Mouse (Mus musculus): ENCODE measurements around the gene Cpeb4.
"Not testable (repeated sequence)": the region's sequence is repeated elsewhere in the genome, so short reads cannot be mapped to it uniquely, and the experiment has no call there.

Cpeb4 gene

DNA sequence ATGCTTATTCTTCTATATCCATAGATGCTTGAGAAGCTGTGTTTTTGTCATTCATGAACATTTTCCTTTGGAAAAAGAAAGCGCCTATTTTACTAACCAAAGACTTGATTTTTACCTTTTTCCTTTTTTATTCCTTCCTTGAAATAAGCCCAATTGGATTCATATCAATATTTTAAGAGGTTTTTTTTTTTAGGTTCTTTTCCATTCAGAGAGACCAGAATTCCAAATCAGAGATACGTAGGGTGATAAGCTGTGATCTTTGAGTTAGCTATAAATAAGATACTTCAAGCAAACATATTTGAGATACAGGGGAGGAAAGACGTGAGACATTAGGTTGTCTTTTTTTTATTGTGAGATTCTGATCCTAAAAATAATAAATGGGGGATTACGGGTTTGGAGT is at the start of gene Cpeb4:
Gene Cpeb4, plus strand, starts transcription at position 301 of the 400 bp plus-strand sequence.
- no peak for ATAC-seq (ENCODE audit: low TSS enrichment)

DNA sequence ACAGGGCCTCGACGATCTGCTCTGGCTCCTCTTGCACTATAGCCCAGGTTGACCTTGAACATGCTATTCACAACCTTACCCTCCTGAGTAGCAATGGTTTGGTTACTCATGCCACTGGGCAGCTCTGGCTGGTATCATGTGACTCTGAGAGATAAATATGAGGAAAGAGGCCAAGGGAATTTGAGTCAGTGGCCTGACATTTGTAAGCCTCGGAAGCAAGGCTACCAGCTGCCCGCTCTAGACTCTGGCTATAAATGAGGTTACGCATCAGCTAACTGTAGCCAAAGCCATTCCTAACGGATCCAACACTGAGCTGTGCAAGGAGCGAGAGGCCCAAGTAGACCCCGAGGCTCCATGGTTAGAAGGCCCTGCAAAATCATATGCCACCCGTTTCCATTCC is 49.5 kb upstream of the Cpeb4 start:
- no peak for ATAC-seq (ENCODE audit: low TSS enrichment)

DNA sequence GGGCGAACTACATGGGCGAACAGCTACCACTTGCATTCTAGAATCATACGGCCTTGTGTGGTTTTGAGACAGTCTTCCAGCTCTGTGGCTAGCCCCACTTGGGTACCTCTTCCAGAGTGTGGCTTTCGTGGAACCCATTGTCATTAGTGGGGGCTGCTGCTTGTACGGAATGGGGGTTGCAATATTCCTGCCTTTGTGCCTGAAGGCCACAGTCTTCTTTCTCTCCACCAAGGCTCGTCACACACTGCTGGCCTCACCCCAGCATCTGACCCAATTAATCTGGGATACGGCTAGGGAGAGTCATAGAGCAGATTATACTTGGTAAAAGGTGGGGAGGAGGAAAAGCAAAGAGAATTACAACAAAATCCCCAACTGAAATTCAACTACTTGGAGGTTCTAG is 48.5 kb upstream of the Cpeb4 start:
- ATAC-seq (ENCODE audit: low TSS enrichment) = no peak

DNA sequence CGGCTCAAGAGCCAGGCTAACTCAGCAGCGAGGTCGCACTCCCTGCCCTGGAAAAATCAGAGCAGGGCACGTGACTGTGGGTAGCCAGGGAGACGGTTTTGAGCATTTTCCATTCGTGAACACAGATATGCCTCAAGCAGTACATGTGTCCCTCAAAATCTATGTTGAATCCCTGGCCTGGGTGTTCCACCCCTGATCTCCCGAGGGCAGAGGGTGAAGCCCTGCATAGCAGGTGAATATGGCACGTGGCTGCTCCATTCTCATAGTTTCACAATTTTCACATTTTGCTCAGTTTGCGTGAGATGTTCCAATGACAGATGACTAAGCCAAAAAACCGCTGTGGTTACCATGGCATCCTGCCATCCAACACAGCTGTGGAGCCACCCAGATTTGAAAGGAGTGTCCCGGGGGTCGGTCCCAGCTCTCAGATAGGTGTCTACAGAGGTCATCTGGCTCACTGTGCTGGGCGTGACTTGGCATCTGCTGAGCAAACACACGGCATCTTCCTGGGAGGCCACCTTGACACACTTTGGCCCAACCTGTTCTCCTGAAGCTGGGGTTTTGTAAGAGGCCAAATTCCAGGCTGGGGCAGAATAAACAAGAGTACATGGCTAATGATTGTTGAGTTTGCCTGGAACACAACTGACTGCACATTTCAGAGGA is 47.4 kb upstream of the Cpeb4 start:
- ATAC-seq (ENCODE audit: low TSS enrichment) = no peak

DNA sequence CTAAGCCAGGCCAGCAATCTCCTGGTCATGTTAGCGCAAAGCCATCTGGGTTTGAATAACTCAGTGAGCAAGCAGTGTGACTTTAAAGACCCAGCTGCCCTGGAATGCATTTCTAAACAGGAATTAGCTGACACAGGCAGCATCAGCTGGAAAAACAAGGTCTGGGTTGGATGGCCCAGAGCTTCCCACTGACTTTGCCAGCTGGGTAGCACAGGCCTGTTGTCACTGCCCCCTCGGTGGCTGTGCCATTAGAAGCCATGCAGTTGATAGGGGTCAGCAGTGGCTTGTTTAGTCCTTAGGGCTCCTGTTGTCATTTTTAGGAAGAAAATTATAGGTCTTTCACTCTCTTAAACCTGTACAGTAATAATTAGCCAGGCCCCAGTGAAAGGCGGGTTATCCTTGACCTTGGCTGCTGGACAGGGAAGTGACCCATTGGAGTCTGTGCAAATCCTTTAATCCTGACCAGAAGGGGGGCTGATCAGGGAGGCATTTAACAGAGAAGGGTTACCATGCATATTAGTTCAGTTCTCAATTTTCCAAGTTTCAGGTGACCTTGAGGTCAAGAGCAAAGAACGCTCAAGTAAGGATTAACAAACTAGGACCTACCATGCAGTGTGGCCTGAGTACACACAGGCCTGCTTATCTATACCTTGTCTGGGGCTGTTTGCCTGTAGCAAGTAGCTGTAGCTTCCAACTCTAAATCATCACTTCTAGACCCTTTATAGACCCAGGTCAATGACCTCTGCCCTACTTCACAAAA is 43.8 kb upstream of the Cpeb4 start:
- no peak for ATAC-seq (ENCODE audit: low TSS enrichment)

DNA sequence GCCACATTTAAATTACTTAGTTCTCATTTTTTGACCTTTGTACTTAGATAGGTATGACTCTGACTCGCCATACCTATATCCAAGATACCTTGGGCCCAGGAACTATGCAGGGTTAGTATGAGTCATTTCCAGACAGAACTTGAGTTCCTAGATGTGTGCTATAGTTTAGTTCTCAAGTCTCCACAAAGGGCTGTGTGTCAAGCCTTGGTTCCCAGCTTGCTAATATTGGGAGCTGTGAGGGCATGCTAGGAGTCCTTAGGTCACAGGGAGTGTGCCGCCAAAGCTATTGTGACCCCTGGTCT is 43.3 kb upstream of the Cpeb4 start:
- ATAC-seq (ENCODE audit: low TSS enrichment) = no peak

DNA sequence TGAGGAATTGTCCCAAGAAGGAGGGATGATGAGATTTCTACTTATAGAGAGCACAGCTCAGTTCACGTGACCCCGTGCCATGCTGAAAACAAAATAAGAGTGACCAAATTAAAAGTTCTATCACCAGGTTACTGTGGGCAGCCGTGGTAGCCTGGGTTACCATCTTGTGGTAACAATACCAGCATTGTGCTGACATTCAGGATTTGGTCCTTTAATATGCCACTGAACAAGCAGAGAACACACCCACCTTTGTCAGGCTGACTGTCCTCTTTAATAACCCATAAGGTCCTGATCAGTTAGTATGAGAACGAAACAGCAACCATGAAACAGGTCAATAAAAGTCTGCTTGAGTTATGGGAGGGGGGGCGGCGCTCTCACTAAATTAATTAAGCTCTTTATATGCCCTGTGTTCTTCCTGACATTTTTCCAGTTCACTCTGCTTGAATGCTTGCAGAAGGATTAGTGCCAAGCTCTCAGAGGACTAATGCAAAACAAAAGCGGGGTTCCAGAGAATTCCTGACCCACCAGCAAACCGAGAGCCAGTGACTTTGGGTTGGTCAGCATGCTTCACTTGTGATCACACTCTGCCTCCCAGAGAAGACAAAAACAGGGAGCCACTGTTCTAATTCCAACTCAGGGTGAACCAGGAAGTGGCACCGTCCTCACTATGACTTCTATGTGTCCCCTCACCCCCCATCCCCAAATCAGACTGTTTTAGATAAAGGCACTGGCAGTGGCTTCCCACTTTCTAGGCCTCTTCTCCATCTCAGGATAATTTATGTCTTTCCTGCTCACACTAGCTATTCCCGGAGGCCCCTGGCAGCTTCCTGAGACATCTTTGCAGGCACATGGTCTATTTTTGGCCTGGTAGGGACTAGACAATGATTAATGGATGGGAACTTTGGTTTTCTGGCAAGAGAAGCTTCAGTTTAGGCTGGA is 41.5 kb upstream of the Cpeb4 start:
- peak; percentile 75 for ATAC-seq (ENCODE audit: low TSS enrichment)

DNA sequence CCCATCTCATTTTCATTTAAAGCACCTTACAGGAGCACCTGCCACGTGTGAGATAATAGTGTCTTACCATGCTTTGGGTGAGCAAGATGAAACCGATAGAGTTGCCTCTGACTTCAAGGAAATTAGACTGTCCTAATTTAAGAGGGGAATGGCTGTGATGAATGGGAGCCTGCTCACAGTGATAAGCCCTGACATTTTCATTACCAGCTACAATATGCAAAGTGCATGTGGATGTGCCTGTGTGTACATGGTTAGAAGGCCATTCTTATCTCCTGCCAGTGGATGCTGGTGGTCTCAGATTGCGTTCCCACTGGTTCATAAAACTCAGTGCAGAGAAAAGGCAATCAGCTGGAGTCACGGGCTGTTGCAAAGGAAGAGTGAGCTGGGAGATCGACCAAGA is 40.6 kb upstream of the Cpeb4 start:
- no peak for ATAC-seq (ENCODE audit: low TSS enrichment)

DNA sequence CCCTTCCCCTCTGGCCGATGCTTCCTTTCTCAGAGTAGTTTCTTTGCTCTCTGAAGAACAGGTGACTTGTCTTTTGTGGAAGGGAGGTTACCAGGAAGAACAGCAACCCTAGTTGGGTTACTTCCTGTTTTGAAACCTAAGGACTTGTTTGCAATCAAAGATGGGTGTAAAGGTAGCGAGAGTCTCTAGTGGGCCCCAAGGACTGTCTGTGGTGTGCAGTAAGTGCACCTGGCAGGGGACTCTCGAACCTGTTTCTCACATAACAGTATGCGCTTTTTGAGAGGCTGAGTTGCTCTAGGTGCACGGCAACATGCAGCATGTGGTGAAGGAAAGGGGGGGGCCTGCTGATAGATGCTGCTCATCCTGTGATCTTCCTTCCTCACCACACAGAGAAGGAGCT is 40.0 kb upstream of the Cpeb4 start:
- ATAC-seq (ENCODE audit: low TSS enrichment) = no peak

DNA sequence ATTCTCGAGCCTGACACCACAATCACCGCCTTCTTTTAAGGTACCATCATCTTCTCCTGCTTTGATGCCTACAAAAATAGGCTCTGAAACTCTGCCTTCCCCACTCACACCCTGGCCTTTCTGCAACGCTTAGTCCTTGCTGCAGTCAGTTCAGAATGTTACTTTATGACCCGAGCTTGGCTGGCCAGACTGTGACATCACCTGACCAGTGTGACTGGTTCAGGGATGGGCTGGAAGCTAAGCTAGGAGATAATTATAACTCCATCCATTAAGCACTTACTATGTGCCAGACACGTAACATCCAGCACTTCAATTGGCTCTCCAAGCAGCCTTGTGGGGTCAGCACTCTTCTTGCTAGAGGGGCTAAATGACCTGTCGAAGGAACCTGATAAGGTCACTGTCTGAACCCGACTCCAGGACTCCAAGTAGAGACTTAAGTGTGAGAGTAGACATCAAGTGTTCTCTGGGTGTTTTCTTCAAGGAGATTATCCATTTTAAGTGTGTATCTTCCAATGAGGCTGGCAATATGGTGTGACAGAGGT is 39.5 kb upstream of the Cpeb4 start:
- no peak for ATAC-seq (ENCODE audit: low TSS enrichment)

DNA sequence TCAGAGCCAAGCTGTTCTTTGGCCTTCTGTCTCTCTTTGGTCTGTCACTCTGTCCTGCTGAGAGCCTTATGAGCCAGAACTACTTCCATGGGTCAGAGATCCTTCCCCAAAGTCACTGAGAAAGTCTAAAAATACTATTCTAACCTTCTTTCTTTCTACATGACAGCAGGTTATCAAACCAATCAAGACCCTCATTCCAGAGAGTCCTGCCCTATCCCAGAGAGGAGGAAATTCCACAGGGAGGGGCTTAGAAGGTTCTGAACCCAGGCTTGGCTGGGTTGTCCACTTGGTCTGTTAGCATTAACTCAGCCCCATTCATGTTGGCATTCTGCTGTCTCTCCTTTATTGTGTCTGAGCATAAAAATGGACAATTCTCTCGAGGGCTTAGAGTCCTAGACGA is 38.5 kb upstream of the Cpeb4 start:
- ATAC-seq (ENCODE audit: low TSS enrichment) = no peak

DNA sequence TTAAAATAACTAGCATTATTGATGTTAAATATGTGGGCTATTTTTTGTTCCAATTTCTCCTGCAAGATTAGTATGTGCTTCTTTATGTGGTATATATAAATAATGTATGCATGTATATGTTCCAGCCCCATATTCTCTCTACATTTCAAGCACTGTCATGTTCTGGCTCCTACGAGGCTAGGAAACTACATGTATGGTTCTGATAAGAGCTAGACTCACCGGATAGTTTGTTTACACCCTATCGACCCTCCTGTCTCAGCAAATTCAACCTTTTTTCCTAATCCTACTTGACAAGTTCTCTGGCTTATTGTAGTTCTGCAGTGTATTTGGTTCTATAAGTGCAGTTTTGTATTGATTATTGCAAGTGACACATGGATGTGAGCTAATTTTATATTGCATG is 36.7 kb upstream of the Cpeb4 start:
- no peak for ATAC-seq (ENCODE audit: low TSS enrichment)

DNA sequence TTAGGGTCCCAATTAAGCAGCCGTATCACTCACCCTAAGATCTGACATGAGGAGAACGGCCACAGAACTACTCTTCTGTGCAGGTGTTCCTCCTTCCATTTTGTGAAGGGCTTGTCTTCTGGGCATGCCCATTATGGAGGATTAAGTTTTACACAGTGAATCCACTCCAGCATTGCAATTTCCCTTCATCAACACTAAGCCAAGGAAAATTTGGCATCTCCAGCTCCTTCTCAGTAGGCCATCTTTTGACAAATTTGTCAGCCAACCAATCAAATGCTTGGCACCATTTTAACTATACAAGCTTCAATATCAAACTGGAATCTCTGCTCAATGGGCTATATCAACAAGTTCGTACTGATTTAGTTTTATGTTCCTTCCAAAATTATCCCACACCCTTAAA is 34.8 kb upstream of the Cpeb4 start:
- 0 out of 2 replicates have a peak, but pooled peaks have one; percentile 31 for ATAC-seq (ENCODE audit: low TSS enrichment)

DNA sequence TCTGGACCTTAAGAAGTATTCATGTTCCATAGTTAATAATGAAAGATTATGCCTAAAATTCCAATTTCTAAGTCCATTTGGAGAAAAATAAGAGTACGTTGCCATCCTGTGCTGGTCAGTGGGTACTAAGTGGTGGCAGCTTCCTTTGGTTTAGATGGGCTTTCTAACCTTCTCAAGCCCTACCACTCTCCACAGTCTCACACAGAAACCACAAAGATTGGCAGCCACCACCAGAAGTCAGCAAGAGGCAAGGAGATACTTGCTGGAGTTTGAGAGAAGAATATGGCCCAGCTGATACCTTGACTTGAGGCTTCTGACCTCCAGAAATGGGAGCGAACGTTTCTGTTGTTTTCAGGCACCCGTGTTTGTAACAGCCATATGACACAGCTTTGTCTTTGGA is 34.3 kb upstream of the Cpeb4 start:
- ATAC-seq (ENCODE audit: low TSS enrichment) = no peak

DNA sequence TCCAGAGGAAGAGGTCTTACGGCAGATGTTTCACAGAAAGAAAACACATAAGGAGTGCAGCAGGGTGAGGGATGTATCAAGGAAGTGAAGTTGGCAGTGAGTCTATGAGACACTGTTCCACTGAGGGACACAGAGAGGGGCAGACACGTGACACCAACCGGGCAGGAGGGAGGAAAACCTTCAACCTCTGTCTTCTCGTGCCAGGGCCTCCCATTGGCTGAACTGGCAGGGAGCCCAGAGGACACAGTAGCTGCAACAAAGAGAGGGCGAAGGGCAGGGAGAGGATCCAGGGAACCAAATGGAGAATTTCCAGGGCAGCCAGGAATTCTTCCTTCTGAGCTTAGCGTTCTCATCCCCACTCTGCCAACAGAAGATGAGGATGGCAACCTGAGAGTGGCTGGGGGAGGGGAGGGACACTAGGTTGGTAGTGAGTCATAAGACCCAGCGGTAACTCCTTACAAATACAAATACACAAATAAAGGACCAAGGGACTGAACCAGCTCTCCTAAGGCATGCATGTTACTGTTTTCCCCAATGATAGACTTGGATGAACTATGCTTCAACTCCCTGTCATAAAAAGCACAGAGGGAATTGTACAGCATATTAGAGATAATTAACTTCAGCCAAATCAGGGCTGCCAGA is 33.4 kb upstream of the Cpeb4 start:
- peak; percentile 55 for ATAC-seq (ENCODE audit: low TSS enrichment)

DNA sequence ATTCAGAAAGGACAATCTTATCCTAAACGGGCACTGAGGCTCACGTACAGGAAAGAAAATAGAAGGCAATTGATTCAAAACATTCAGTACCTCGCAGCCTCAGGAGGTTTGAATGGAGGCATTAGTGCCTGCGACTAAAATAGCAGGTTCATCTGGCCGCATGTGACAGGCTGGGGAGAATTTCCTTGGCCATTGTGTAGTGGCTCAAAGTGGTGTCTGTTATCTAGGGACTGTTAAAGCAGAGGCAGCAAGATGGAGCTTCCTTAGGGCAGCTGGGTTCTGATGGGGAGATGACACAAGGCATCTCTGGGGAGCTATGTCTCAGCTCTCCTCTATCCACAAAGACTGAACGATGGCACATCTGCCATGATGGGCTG is 32.9 kb upstream of the Cpeb4 start:
- ATAC-seq (ENCODE audit: low TSS enrichment) = 0 out of 2 replicates have a peak, but pooled peaks have one; percentile 9

DNA sequence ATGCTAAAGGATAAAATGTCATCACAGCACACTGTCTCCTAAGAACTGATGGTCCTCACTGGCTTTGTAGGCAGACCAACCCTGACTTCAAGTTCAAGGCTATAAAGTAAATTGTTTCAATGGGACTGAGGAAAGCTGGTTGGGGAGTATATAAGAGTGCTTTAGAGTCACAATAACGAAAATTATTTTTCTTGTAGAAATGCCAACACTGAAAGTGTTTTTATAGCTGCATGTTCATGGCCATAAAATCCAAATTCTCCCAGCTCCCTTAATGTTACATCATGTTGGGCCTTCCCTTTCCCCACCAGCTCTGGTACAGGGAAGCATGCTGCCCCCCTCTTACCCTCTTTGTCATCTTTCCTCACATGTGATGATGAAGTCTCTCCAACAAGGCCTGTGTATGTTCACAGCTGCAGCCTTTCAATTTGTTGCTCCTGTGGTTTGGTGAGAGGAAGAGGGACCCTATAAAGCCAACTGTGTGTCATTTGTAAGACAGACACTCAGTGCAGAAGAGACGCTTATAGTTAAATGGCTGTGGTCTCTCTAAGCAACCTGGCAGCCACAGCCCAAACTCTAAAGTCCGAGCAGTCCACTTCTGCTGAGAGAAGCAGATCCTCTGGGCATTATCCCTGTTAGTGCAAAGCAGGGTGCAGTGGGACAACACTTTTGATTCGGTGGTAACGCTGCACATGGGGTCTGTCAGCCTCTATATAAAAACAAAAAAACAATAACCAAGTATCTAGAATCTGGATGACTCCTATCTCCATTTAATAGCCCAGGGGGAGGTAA is 29.6 kb upstream of the Cpeb4 start:
- ATAC-seq (ENCODE audit: low TSS enrichment) = no peak

DNA sequence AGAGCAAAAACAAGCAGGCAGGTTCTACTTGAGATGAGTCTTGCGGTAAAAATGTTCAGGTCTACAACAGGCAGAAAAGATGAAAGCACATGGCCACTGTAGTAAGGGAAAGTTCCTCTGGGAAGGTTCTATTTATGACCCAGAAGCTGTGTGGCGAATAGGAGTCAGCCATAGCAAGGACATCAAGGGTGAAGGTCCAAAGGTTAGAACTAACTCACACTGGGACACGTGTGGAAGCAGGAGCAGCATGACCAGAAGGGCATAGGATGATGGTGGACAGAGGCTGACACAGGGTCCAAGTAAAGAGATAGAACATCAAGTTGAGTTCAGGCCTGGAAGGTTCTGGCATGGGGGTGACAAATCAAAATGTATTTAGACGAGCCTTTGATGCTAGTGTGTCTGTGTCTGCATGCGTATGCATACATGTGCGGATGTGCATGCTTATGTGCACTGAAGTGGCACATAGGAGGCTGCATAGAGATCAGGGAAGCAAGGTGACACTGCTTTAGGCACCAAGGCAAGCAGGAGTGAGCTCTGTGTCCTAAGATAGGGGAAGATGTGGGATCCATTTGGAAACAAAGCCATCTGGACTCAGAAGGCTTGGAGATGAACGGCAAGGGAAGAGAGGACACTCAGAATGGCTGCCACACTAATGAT is 28.7 kb upstream of the Cpeb4 start:
- peak; percentile 3; the same call in 1 of the 2 replicates for ATAC-seq (ENCODE audit: low TSS enrichment)

DNA sequence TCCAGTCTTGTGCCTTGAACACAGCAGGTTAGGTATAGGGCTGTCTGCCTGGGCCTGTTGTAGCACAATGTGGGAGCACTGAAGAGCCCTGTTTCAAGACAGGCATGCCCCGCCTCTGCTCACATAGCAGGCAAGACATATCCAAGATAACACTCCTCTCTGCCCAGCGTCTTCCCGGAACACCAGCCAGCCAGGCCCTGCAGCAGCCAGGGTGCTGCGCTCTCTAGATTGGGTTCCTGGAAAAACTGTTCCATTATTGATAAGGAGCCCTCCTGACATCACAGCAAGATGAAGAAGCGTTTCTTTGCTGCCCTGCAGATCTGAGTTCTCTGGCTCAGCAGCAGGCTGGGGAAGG is 28.2 kb upstream of the Cpeb4 start:
- ATAC-seq (ENCODE audit: low TSS enrichment) = peak; percentile 18; the same call in 1 of the 2 replicates

DNA sequence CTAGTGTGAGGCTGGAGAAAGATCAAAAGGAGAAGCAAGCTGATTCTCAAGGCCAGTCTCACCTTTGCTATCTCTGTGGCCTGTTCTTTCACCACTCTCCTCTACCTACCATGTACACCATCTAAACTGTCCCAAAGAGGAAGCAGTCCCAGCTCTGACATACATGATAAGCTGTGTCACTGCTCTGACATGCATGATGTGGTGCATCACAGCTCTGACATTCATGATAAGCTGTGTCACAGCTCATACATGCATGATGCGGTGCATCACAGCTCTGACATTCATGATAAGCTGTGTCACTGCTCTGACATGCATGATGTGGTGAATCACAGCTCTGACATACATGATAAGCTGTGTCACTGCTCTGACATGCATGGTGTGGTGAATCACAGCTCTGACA is 26.9 kb upstream of the Cpeb4 start:
- ATAC-seq (ENCODE audit: low TSS enrichment) = not testable (repeated sequence)
